Mouse (Mus musculus): ENCODE measurements at regions not wholly inside any gene's neighbourhood (a gene's known extent, or its start where the extent isn't known, plus 50 kb on each side); places are given as distances from the start of the nearest gene placed in this dataset.

GRCm38 (mm10) chr1:24832246-24832645 lies 153.8 kb downstream of the Lmbrd1 start:
- no peak for DNase-seq (ENCODE audit: low spot score)

GRCm38 (mm10) chr1:24866877-24867276 lies 188.4 kb downstream of the Lmbrd1 start:
- no peak for DNase-seq (ENCODE audit: low spot score)

GRCm38 (mm10) chr1:24869772-24870171 lies 191.3 kb downstream of the Lmbrd1 start:
- DNase-seq (ENCODE audit: low spot score): peak; percentile 9

GRCm38 (mm10) chr1:24870685-24871417 lies 192.4 kb downstream of the Lmbrd1 start:
- DNase-seq (ENCODE audit: low spot score): no peak

- DNase-seq (ENCODE audit: low spot score): no peak
These were observed 198.6 kb downstream of the Lmbrd1 start for GRCm38 (mm10) chr1:24877014-24877413.

GRCm38 (mm10) chr1:24883638-24884037 lies 205.2 kb downstream of the Lmbrd1 start:
- DNase-seq (ENCODE audit: low spot score): no peak

GRCm38 (mm10) chr1:24901278-24901677 lies 222.8 kb downstream of the Lmbrd1 start:
- DNase-seq (ENCODE audit: low spot score): peak; percentile 59

GRCm38 (mm10) chr1:24938303-24939263 lies 260.2 kb downstream of the Lmbrd1 start:
- no peak for DNase-seq (ENCODE audit: low spot score)

GRCm38 (mm10) chr1:24942757-24943296 lies 264.4 kb downstream of the Lmbrd1 start:
- no peak for DNase-seq (ENCODE audit: low spot score)

- no peak for DNase-seq (ENCODE audit: low spot score)
These were observed 265.0 kb downstream of the Lmbrd1 start for GRCm38 (mm10) chr1:24943451-24943850.

GRCm38 (mm10) chr1:24972681-24973080 lies 294.3 kb downstream of the Lmbrd1 start:
- no peak for DNase-seq (ENCODE audit: low spot score)

GRCm38 (mm10) chr1:25008456-25009169 lies 330.2 kb downstream of the Lmbrd1 start:
- no peak for DNase-seq (ENCODE audit: low spot score)

GRCm38 (mm10) chr1:25012754-25013153 lies 334.3 kb downstream of the Lmbrd1 start:
- DNase-seq (ENCODE audit: low spot score): no peak

Data from layer of hippocampus, adult 9-10 months (tissue).